Mouse (Mus musculus) bone marrow macrophage, adult 2 months (primary cell): Measurements from ENCODE around the gene Kdm5c.

Experiments used
- CTCF ChIP-seq: IDR thresholded peaks from 2 replicates; pipeline ENCODE4 v1.5.1; 2012; ENCODE audit warnings: low read depth, mild to moderate bottlenecking, low read length, moderate library complexity
- POLR2A ChIP-seq: IDR thresholded peaks from 2 replicates; pipeline ENCODE4 v1.6.1; 2012; ENCODE audit warnings: mild to moderate bottlenecking, low read depth, low read length, borderline replicate concordance

GRCm38 (mm10) chrX:152205486-152205885 is 27.3 kb upstream of the Kdm5c start:
- no peak for TF ChIP-seq CTCF
- no peak for TF ChIP-seq POLR2A
